Mouse (Mus musculus) retina, postnatal 7 days (tissue): ENCODE results near the gene Lypd5.
A peak's percentile ranks its signal among the peaks of the same experiment; 100 is the strongest.
"Not testable (repeated sequence)": the region's sequence is repeated elsewhere in the genome, so short reads cannot be mapped to it uniquely, and the experiment has no call there.

ENCODE experiments used
- DNase-seq: peaks from one replicate; pipeline ENCODE4 v3.0.0-alpha.2; 2012; ENCODE audit warnings: low read depth, low spot score

Gene Lypd5

DNA sequence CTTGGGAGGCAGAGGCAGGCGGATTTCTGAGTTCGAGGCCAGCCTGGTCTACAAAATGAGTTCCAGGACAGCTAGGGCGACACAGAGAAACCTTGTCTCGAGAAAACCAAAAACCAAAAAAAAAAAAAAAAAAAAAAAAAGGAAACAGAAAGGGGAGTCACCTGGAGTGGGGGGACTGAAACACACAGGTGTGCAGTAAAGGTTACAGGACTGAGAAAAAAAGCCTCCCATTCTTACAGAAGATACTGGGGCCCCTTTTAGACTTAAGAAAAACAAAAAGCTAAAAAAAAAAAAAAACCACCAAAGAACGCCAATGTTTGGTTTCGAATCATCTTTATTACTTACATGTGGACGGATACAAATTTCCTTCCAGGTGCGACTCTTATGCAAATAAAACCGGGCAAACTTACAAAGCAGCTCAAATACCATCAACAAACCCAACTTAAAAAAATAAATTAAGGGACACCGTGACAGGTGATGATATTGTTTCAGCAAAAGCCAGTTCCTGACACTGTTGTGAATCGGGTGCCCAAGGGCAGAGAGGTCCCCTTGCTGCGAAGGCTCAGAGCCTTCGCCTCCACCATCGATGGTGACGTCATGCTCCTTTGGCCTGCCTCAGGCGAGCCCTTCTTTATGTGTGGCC lies 33.9 kb downstream of the Lypd5 start:
- no peak for DNase-seq

DNA sequence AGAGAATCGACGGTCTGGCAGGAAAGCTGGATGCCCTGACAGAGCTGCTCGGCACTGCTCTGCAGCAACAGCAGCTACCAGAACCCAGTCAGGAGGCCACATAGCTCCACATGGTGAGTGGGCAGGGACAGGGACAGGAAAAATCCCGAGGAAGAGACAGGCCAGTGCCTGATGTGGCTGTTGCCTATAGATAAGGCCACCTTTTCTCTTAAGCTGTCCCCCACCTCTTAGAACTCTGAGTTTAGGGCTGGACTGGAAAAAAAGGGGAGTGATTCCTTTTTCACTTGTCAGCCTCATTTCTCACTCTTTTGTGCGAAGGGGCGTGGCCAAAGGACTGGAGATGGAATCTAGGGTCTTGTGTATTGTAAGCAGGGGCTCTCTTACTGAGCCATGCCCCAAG lies 35.1 kb downstream of the Lypd5 start:
- no peak for DNase-seq

DNA sequence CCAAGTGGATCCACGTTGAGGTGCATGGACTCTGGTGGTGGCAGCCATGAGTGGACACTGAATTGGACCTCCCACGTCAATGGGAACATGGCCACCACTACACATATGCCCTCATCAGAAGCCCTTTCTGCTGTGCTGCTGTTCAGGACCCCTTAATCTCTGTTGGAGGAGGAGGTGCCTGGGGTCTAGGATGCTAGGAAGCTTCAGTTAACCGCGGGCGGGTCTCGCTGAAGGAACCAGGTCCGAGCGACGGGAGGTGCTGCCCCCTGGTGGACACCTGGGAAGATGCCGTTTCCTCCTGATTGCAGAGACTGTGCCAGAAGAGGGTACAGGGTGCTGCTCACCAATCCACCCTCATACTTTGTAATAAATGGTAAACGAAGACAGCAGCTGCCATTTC lies 35.8 kb downstream of the Lypd5 start:
- peak; percentile 43 for DNase-seq

DNA sequence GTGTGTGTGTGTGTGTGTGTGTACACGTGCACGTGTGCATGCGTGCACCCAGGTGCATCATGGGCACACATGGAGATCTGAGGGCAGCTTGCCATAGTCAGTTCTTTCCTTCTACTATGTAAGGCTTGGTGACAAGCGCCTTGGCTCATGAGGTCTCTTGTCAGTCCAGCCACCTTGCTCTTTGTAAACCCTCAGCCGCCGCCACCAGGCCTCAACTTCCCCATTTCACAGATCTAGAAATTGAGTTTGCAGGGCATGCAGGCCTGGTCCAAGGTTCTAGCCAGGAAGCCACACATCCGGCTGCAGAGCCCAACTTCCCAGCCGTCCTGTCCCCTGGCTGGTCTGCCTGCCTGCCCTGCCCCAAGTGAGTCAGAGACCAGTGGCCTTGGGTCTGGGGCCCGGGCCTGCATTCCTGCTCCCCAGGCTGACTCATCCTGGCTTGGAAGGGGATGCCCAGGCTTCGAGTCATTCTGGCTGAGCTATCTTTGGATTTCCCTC lies 38.1 kb downstream of the Lypd5 start:
- no peak for DNase-seq

DNA sequence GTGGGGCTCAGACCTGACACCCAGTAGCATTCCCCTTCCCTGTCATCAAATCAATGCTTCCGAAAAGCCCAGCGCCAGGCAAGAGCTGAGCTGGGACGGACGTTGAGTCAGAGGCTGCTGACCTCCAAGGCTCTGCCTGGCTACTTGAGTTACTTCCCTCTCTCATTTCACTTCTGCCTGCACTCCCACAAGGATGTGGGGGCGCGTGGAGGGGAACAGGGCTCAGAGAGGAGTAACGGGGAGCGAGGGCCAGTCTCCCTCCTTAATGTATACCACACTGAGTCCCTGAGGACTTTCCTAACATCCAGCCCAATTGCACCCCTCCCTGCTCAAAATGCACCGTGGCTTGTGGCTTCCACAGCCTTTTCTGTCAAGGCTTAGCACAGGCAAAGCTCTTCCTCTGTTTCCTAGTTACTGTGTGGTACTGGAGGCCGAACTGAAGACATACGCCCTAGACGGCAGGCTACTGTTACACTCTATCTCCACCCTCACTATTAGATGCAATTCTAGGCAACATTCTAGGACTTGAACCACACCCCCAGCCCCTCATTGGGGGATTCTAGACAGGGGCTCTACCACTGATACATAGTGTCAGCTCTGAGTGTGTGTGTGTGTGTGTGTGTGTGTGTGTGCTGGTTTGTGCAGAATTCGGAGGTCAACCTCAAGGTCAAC lies 40.7 kb downstream of the Lypd5 start:
- DNase-seq = no peak

DNA sequence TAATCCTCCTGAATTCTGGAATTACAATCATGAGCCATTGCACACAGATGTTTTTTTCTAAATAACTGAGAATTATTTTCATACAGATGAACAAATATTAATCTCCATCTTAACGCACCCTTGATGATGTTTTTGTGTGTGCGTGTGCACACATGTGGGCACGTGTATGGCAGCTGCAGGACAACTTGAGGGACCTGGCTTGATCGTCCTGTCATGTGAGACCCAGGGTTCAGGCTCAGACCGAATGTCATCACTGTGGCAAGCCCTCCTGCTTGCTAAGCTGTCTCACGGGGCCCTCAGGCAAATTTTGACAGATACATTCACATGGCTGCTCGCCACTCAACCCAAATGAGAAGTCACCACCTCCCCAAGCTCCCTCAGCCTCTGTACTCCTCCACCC lies 41.5 kb downstream of the Lypd5 start:
- DNase-seq = no peak

DNA sequence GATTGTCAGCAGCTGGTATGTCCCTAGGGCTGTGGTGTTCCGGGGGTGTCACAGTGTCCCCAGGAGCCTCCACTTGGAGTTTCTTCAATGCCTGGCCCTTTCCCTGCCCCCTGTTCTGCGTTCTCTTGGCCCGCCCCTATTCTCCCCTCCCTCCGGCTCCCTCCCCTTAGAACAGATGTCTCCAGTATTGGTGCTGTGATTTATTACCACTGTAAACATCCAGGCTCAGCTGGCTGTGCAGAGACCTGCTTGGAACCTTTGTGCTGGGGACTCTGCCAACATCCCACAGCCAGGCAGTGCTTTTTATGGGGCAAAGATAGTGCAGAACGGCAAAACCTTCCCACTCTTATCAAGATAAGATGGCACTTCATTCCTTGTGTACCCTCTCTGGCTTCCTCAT lies 42.1 kb downstream of the Lypd5 start:
- DNase-seq = no peak

GRCm38 (mm10) chr7:24391687-24392086 lies 42.7 kb downstream of the Lypd5 start:
- DNase-seq = no peak

DNA sequence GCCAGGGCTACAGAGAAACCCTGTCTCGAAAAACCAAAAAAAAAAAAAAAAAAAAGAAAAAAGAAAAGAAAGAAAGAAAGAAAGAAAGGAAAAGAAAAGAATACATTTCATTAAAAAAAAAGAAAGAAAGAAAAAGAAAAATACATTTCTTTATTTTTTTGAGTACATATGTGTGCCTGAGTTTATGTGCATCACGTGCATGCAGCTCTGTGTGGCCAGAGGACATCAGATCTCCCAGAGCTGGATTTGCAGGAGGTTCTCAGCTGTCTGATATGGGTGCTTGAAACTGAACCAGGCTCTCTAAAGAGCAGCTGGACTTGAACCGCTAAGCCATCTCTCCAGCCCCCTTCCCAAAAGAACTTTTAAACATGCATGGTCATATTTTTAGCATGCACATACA lies 45.1 kb downstream of the Lypd5 start:
- DNase-seq = no peak

DNA sequence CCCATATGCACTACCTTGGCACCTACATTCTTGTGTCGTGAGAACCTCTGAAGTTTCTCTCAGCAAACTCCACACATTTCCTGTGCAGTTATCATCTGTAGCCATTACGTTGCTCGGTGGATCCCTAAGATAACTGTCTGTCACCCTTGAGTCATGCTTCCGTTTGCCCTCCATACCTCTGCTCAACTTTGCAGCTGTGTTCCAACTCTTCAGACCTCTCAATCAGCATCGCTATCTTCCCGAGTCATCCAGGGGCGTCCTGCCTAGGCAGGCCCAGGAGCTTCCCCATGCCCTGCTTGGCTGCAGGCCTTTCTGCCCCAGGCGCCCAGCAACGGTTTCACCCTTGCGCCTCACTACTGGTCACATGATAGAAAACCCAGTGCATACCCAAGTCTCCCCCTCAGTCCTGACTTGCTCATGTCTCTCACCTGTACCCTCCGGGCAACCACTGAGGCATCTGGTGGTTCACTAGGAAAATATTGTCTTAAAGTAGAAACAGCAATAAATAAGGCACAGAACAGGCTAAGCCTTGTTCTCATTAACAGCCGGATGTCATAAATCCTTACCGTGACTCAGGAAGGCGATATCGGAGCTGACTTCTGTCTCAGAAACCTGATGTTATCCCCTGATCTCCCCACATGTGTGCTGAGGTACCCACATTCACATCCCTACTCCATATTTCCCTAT lies 45.6 kb downstream of the Lypd5 start:
- DNase-seq = no peak

DNA sequence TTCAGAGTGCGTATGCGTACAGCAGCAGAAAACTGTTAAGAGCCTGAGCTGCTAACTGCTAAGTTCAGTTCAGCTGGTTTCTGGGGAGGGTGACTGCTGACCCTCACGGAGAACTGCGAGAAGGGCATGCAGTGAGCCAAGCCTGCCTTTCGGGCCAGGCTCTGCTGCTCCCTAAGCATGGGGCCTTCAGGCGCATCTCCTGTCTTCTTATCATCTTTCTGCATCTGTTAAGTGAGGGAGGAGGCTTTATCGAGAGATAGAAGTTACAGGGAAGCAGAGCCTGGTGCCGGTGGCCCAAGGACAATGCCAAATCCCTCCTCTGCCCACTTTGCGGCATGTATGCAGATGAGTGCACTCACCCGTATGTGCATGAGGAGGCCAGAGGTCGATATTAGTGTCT lies 47.8 kb downstream of the Lypd5 start:
- DNase-seq = no peak

DNA sequence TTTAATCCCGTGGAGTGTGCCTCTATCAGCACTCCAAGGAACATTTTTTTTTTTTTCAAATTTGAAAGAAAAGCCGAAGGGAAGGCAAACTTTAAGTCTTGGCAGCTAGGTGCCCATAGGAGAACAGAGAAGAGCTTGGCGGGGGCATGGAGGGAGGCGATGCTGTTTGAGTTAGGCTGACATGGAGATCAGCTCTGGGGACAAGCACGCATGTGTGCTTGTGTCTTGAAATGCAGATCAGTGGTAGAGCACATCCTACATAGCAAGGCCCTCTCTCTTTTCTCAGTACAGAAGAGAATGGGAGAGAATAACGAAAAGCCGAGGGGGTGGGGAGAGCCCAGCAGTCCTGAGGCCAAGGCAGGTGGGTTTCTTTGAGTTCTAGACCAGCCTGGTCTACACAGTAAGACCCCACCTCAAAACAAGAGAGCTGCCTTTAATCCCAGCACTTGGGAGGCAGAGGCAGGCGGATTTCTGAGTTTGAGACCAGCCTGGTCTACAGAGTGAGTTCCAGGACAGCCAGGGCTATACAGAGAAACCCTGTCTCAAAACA lies 49.4 kb downstream of the Lypd5 start:
- DNase-seq = no peak

DNA sequence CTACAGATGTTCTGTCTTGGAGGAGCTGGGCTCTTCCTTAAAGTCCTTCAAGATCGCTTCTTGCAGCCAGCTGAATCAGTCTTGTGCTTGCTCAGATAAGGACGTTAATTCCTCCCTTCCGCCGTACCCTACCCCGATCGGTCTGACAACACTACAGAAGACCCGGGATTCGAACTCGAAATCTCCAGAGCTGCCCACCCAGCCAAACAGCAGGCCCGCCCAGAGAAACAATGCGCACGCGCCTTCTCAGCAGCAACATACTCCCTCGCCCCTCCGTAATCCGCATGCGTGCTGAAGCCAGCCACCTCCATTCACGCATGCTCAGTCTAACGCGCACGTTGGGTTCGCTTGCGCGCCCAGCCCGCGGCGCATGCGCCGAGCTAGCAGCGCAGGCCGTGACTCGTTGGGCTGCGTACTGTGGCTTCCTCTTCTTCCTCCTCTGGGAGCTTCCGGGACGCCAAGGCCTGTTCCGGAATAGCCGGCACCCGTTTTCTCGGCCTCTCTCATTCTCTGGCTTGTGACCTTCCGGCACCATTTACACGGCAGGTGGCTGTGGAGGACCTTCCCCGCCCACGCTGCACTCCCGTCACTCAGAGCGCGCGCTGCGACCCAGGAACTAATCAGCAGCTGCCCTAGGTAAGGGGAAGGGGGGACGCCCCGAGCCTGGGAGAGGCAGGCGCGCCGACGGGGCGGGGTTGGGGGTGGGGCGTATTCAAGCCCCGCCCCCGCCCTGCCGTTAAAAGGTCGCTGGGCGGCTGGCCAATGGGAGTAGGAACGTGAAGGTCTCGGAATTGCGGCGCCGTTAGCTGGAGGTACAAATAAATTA lies 50.5 kb downstream of the Lypd5 start, which contains the start of gene Smg9:
Smg9 (plus strand) TSS at position 364 of the 826 bp plus-strand sequence.
- peak; percentile 99 for DNase-seq

DNA sequence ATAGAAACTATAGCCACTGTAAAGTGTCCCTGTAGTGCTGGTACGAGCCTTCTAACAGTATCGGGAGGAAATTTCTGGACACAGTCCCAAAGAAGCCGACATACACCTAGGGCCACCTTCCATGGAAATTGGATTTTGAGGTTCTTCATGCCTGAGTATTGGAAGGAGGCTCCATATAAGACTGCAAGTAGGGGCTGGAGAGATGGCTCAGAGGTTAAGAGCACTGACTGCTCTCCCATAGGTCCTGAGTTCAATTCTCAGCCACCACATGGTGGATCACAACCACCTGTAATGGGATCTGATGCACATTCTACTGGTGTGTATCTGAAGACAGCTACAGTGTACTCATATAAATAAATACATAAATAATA lies 51.1 kb downstream of the Lypd5 start:
- DNase-seq = no peak

DNA sequence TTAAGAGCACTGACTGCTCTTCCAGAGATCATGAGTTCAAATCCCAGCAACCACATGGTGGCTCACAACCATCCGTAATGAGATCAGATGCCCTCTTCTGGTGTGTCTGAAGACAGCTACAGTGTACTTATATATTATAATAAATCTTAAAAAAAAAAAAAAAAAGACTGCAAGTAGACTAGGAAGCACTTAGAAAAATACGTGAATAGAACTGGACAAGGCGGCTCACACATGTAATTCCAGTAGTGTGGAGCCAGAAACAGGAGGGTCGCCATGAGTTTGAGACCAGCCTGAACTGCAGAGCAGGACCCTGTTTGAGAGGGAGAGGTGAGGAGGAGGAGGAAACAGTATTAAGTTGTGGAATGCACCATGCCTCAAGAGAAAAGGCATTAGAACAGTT lies 51.5 kb downstream of the Lypd5 start:
- DNase-seq = not testable (repeated sequence)

GRCm38 (mm10) chr7:24402851-24403250 lies 53.9 kb downstream of the Lypd5 start:
- DNase-seq = no peak
